Mouse (Mus musculus) CH12.LX (cell line): ENCODE data around the gene Slc9a1. TPM values are rescaled to one million over a fixed set of nuclear protein-coding genes. Genes with fewer than 3 reads are reported as not detected.

Source experiments
- DNase-seq: peaks from one replicate; pipeline ENCODE4 v3.0.0-alpha.2; 2013; ENCODE audit errors: extremely low read depth
- H3K27ac ChIP-seq: 2 replicates; pipeline ENCODE4 v1.5.1; 2012; ENCODE audit warnings: low read depth, mild to moderate bottlenecking, control low read depth, moderate library complexity; ENCODE audit not compliant: insufficient read depth
- H3K27me3 ChIP-seq: replicated peaks from 2 replicates; pipeline ENCODE3; 2012; ENCODE audit warnings: inconsistent platforms
- H3K36me3 ChIP-seq, 2 experiments: replicated peaks in 1 of 2; 2 replicates each; pipeline versions ENCODE3 to v1.6.1; 2012; ENCODE audit warnings: inconsistent platforms in 1 of 2, low read length in 1 of 2, mild to moderate bottlenecking in 1 of 2, mixed read lengths in 1 of 2, moderate library complexity in 1 of 2; ENCODE audit not compliant: control insufficient read depth in 1 of 2, insufficient read depth in 1 of 2
- H3K4me1 ChIP-seq, 2 experiments: 2 replicates each; pipeline ENCODE4 v1.6.1; 2012; ENCODE audit warnings: inconsistent platforms in 1 of 2, moderate library complexity in 1 of 2; ENCODE audit not compliant: insufficient read depth in 2 of 2, control insufficient read depth in 1 of 2
- H3K4me2 ChIP-seq: 2 replicates; pipeline ENCODE4 v1.6.1; 2012; ENCODE audit warnings: low read depth, mild to moderate bottlenecking, control low read depth; ENCODE audit not compliant: poor library complexity, insufficient read depth, severe bottlenecking
- H3K4me3 ChIP-seq, 3 experiments: fragments of 150-350 bp in 1 of 3; sonication (generic) in 1 of 3; replicated peaks in 1 of 3; 2 replicates each; pipeline versions ENCODE3 to v1.5.1; 2011 to 2012; ENCODE audit warnings: low read depth in 2 of 3, low read length in 2 of 3, mild to moderate bottlenecking in 2 of 3, moderate library complexity in 2 of 3, control low read depth in 1 of 3, improper control_type of control experiment in 1 of 3, inconsistent platforms in 1 of 3, mixed read lengths in 1 of 3; ENCODE audit not compliant: poor library complexity in 1 of 3
- H3K79me2 ChIP-seq: replicated peaks from 2 replicates; pipeline ENCODE4 v1.6.1; 2012; ENCODE audit warnings: mild to moderate bottlenecking, moderate library complexity; ENCODE audit not compliant: control insufficient read depth, poor library complexity, insufficient read depth, severe bottlenecking; ENCODE audit errors: extremely low read depth
- H3K9ac ChIP-seq: 2 replicates; pipeline ENCODE4 v1.6.1; 2012; ENCODE audit warnings: low read depth, mild to moderate bottlenecking, control low read depth, moderate library complexity; ENCODE audit not compliant: insufficient read depth
- H3K9me3 ChIP-seq: replicated peaks from 2 replicates; pipeline ENCODE3; 2012; ENCODE audit warnings: low read length, inconsistent platforms, mixed read lengths
- BHLHE40 ChIP-seq: IDR thresholded peaks from 2 replicates; pipeline ENCODE4 v1.6.1; 2011; ENCODE audit warnings: mild to moderate bottlenecking, low read depth, low read length, improper control_type of control experiment
- CHD2 ChIP-seq: IDR thresholded peaks from 2 replicates; pipeline ENCODE4 v1.6.1; 2011; ENCODE audit warnings: low read length, improper control_type of control experiment
- ELF1 ChIP-seq: IDR thresholded peaks from 2 replicates; pipeline ENCODE4 v1.6.1; 2014; ENCODE audit warnings: low read depth, mild to moderate bottlenecking, inconsistent platforms, low read length, improper control_type of control experiment
- GABPA ChIP-seq: IDR thresholded peaks from 2 replicates; pipeline ENCODE4 v1.6.1; 2012; ENCODE audit warnings: low read depth, low read length, improper control_type of control experiment, inconsistent platforms; ENCODE audit not compliant: insufficient replicate concordance
- HCFC1 ChIP-seq: IDR thresholded peaks from 2 replicates; pipeline ENCODE4 v1.6.1; 2012; ENCODE audit warnings: low read depth, mild to moderate bottlenecking, inconsistent platforms, low read length, improper control_type of control experiment
- IRF4 ChIP-seq: IDR thresholded peaks from 2 replicates; pipeline ENCODE4 v1.6.1; 2014; ENCODE audit warnings: low read depth, mild to moderate bottlenecking, inconsistent platforms, low read length, improper control_type of control experiment
- JUND ChIP-seq: conservative IDR thresholded peaks from 2 replicates; pipeline ENCODE4 v1.6.1; 2011; ENCODE audit warnings: low read depth, low read length, improper control_type of control experiment
- KAT2A ChIP-seq: IDR thresholded peaks from 2 replicates; pipeline ENCODE4 v1.6.1; 2012; ENCODE audit warnings: low read length, improper control_type of control experiment, inconsistent platforms; ENCODE audit not compliant: insufficient replicate concordance
- MAFK ChIP-seq: IDR thresholded peaks from 2 replicates; pipeline ENCODE4 v1.6.1; 2011; ENCODE audit warnings: low read length, improper control_type of control experiment; ENCODE audit not compliant: insufficient replicate concordance
- MEF2A ChIP-seq: IDR thresholded peaks from 2 replicates; pipeline ENCODE4 v1.6.1; 2014; ENCODE audit warnings: low read depth, mild to moderate bottlenecking, inconsistent platforms, low read length, improper control_type of control experiment, borderline replicate concordance
- MYC ChIP-seq: IDR thresholded peaks from 2 replicates; pipeline ENCODE4 v1.6.1; 2011; ENCODE audit warnings: low read depth, mild to moderate bottlenecking, improper control_type of control experiment, low read length
- NRF1 ChIP-seq: IDR thresholded peaks from 2 replicates; pipeline ENCODE4 v1.6.1; 2014; ENCODE audit warnings: low read depth, mild to moderate bottlenecking, inconsistent platforms, low read length, improper control_type of control experiment, moderate library complexity
- RAD21 ChIP-seq: IDR thresholded peaks from 2 replicates; pipeline ENCODE4 v1.6.1; 2011; ENCODE audit warnings: low read depth, mild to moderate bottlenecking, low read length, improper control_type of control experiment, moderate library complexity
- TCF12 ChIP-seq: IDR thresholded peaks from 2 replicates; pipeline ENCODE4 v1.6.1; 2014; ENCODE audit warnings: low read depth, mild to moderate bottlenecking, inconsistent platforms, low read length, improper control_type of control experiment
- UBTF ChIP-seq: IDR thresholded peaks from 2 replicates; pipeline ENCODE4 v1.6.1; 2012; ENCODE audit warnings: low read depth, mild to moderate bottlenecking, inconsistent platforms, low read length, improper control_type of control experiment, moderate library complexity
- USF1 ChIP-seq: IDR thresholded peaks from 2 replicates; pipeline ENCODE4 v1.6.1; 2014; ENCODE audit warnings: low read depth, mild to moderate bottlenecking, inconsistent platforms, low read length, improper control_type of control experiment
- ZC3H11A ChIP-seq: IDR thresholded peaks from 2 replicates; pipeline ENCODE4 v1.6.1; 2012; ENCODE audit warnings: low read depth, mild to moderate bottlenecking, inconsistent platforms, low read length, improper control_type of control experiment
- ZMIZ1 ChIP-seq: IDR thresholded peaks from 2 replicates; pipeline ENCODE4 v1.6.1; 2012; ENCODE audit warnings: low read depth, mild to moderate bottlenecking, inconsistent platforms, low read length, improper control_type of control experiment
- ZNF384 ChIP-seq: IDR thresholded peaks from 2 replicates; pipeline ENCODE4 v1.6.1; 2012; ENCODE audit warnings: low read depth, low read length, improper control_type of control experiment, inconsistent platforms
- dilution Hi-C: fragments of 300-500 bp; cut with MboI; formaldehyde crosslinking; loops from 2 replicates; pipeline ENCODE4 v1.14.3; 2020; ENCODE audit warnings: low sequenced_read_pairs; ENCODE audit not compliant: extremely low pct_unique_long_range_greater_than_20kb, extremely low pct_ligation_motif_present
- in situ Hi-C: fragments of 300-500 bp; cut with MboI; formaldehyde crosslinking; loops from 3 replicates; pipeline ENCODE4 v1.14.3; 2019; ENCODE audit warnings: low sequenced_read_pairs, low pct_ligation_motif_present, low pct_unique_long_range_greater_than_20kb, mixed read lengths
- polyA plus RNA-seq: library from polyadenylated mRNA; unstranded; fragments of >175 nt; gene quantifications from 2 replicates; pipeline ENCODE4 v1.2.1, GENCODE M21; 2012; ENCODE audit warnings: low read depth; ENCODE audit not compliant: insufficient read length
- total RNA-seq, 2 experiments: library from RNA; depleted of rRNA; stranded (reverse); fragments of 300-350 nt in 1 of 2; fragments of >200 nt in 1 of 2; gene quantifications; 2 replicates each; pipeline ENCODE4 v1.2.3; 2012 to 2014

The Slc9a1 gene
- total and polyA plus RNA-seq, 3 experiments = 0.66 to 16.7 (median 4.7) TPM

DNA sequence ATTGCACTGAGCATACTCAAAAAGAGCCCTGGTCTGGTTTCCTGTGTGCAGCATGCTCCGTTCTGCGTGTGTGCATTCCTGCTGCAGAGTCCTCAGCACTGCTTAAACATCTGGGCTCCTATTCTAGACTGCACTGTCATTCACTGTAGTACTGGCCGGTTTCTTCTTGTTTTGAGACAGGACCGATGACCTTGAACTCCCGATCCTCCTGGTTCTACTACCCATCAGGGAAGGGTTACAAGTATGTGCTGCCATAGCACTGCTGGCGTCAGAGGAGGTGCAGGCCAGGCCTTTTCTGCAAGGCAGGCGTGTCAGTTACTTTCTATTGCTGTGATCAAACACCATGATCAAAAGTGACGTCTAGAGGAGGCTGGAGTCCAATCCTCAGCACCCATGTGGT, 11.6 kb downstream of the Slc9a1 start:
- dilution Hi-C loops = no loop called here

DNA sequence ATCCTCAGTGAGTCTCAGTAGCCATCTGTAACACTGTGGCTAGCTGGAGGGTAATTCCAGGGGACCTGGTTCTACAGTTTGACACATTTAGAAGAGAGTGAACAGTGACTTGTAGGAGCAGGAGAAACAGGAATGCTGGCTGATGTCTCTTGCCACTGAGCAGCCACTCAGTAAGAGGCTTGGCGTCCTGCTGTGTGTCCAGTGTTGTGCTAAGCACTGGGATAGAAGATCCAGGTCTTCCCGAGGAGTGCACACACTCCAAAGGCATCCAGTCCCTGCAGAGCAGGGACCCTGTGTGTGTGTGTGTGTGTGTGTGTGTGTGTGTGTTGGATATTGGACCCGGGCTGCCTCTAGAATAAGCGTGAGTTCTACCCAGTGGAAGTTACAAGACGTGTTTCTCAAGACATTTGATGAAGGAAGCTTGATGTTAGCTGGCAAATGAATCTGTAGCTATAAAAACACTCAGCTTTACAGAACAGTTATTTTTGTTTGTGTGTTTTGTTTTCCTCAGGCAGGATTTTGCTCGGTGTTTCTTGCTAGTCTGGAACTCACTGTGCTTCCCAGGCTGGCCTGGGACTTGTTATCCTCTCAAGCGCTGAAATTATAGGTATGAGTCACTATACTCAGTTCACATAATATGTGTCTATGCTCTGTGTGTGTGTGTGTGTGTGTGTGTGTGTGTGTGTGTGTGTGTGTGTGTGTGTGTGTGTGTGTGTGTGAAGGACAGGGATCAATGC, 16.7 kb downstream of the Slc9a1 start:
- peaks cover 6% of the 10 kb centered on the region; the same call in 1 of the 2 replicates for H3K79me2 ChIP-seq
- H3K9ac ChIP-seq = no peak overlapping the region
- DNase-seq = no peak
- in situ Hi-C loops = no loop called here
- no peak overlapping the region for H3K27ac ChIP-seq
- no peak for TF ChIP-seq ZC3H11A
- TF ChIP-seq HCFC1 = no peak
- no peak for TF ChIP-seq KAT2A
- no peak for TF ChIP-seq JUND
- no peak for TF ChIP-seq ELF1
- TF ChIP-seq USF1 = no peak
- TF ChIP-seq ZNF384 = no peak
- TF ChIP-seq ZMIZ1 = no peak
- no peak for TF ChIP-seq MEF2A
- TF ChIP-seq NRF1 = no peak
- H3K27me3 ChIP-seq = no peaks in the 10 kb centered on the region
- no peak overlapping the region for H3K4me3 ChIP-seq
- peaks cover 6 to 8% of the 10 kb centered on the region in 2 experiments; a peak in 3 of 4 replicates for H3K4me1 ChIP-seq
- H3K9me3 ChIP-seq = no peaks in the 10 kb centered on the region
- H3K36me3 ChIP-seq = peaks cover 11 to 82% of the 10 kb centered on the region in 2 experiments
- no peak overlapping the region for H3K4me2 ChIP-seq
- dilution Hi-C loops = no loop called here

More for the DNA sequence above, 11.6 kb downstream of the Slc9a1 start:
- in situ Hi-C loops = no loop called here
- peaks cover 9 to 50% of the 10 kb centered on the region in 2 experiments for H3K4me1 ChIP-seq
- no peak overlapping the region for H3K9ac ChIP-seq
- H3K27me3 ChIP-seq = no peaks in the 10 kb centered on the region
- TF ChIP-seq MEF2A (no peak), CHD2 (no peak)
- TF ChIP-seq, all 38 proteins: peak for 0
- no peak overlapping the region for H3K4me3 ChIP-seq
- H3K36me3 ChIP-seq = peaks cover 8 to 61% of the 10 kb centered on the region in 2 experiments
- no peak overlapping the region for H3K27ac ChIP-seq
- H3K79me2 ChIP-seq = peaks cover 6% of the 10 kb centered on the region; the same call in 1 of the 2 replicates
- no peak overlapping the region for H3K4me2 ChIP-seq
- H3K9me3 ChIP-seq = no peaks in the 10 kb centered on the region
- DNase-seq = no peak

DNA sequence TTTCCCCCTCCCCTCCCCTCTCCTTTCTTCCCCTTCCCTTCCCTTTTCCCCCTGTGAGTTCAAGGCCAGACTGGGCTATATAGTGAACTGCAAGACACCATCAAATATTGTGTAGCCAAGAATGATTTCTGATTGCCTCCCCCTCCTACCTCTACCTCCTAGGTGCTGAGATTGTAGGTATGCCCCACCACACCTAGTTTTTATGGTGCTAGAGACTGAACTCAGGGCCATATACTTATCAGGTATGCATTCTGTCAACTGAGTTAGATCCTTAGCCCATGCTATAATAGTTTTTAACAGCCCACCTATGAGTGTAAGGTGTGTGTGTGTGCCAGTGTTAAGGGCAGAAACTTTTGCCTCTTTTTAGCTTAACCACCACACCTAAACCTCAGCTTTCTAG, 17.5 kb downstream of the Slc9a1 start:
- no peak overlapping the region for H3K4me3 ChIP-seq
- H3K27ac ChIP-seq = no peak overlapping the region
- in situ Hi-C loops = no loop called here
- H3K9ac ChIP-seq = no peak overlapping the region
- H3K36me3 ChIP-seq = peaks cover 11 to 83% of the 10 kb centered on the region in 2 experiments
- no peaks in the 10 kb centered on the region for H3K9me3 ChIP-seq
- dilution Hi-C loops = no loop called here
- no peak for DNase-seq
- TF ChIP-seq UBTF (no peak), BHLHE40 (no peak), USF1 (no peak), TCF12 (no peak), RAD21 (no peak), GABPA (no peak), ELF1 (no peak), MYC (no peak), IRF4 (no peak), MAFK (no peak)
- TF ChIP-seq, all 38 proteins: peak for 0
- H3K4me2 ChIP-seq = no peak overlapping the region
- H3K79me2 ChIP-seq = peaks cover 6% of the 10 kb centered on the region; the same call in 1 of the 2 replicates
- no peaks in the 10 kb centered on the region for H3K27me3 ChIP-seq
- peaks cover 6 to 14% of the 10 kb centered on the region in 2 experiments; a peak in 3 of 4 replicates for H3K4me1 ChIP-seq
